Mouse (Mus musculus): Measurements from ENCODE around the gene Ifit1bl2.
A peak's percentile ranks its signal among the peaks of the same experiment; 100 is the strongest.
"Not testable (repeated sequence)": the region's sequence is repeated elsewhere in the genome, so short reads cannot be mapped to it uniquely, and the experiment has no call there.

The Ifit1bl2 gene

GRCm38 (mm10) chr19:34640623-34641022 lies at the start of gene Ifit1bl2, which contains the start of gene Ifit1:
Gene Ifit1bl2, minus strand, starts transcription at chr19:34640743.
Gene Ifit1, plus strand, starts transcription at chr19:34640871.
- DNase-seq (ENCODE audit: low spot score), result peak; percentile 17

GRCm38 (mm10) chr19:34685530-34685929 lies 45.0 kb upstream of the Ifit1bl2 start:
- no peak for DNase-seq (ENCODE audit: low spot score)

- no peak for DNase-seq (ENCODE audit: low spot score)
These were observed 44.3 kb upstream of the Ifit1bl2 start for GRCm38 (mm10) chr19:34684857-34685256.

GRCm38 (mm10) chr19:34678428-34678827 lies 37.9 kb upstream of the Ifit1bl2 start:
- DNase-seq (ENCODE audit: low spot score), result no peak

- no peak for DNase-seq (ENCODE audit: low spot score)
These were observed 32.9 kb upstream of the Ifit1bl2 start for GRCm38 (mm10) chr19:34673476-34673875.

GRCm38 (mm10) chr19:34666127-34666526 lies 25.6 kb upstream of the Ifit1bl2 start:
- peak; percentile 19 for DNase-seq (ENCODE audit: low spot score)

- DNase-seq (ENCODE audit: low spot score), result no peak
These were observed 22.2 kb upstream of the Ifit1bl2 start for GRCm38 (mm10) chr19:34662740-34663139.

GRCm38 (mm10) chr19:34662067-34662507 lies 21.5 kb upstream of the Ifit1bl2 start:
- peak; percentile 42 for DNase-seq (ENCODE audit: low spot score)

GRCm38 (mm10) chr19:34656511-34657298 lies 16.2 kb upstream of the Ifit1bl2 start:
- peak; percentile 37 for DNase-seq (ENCODE audit: low spot score)

GRCm38 (mm10) chr19:34655227-34655805 lies 14.8 kb upstream of the Ifit1bl2 start:
- no peak for DNase-seq (ENCODE audit: low spot score)

DNA sequence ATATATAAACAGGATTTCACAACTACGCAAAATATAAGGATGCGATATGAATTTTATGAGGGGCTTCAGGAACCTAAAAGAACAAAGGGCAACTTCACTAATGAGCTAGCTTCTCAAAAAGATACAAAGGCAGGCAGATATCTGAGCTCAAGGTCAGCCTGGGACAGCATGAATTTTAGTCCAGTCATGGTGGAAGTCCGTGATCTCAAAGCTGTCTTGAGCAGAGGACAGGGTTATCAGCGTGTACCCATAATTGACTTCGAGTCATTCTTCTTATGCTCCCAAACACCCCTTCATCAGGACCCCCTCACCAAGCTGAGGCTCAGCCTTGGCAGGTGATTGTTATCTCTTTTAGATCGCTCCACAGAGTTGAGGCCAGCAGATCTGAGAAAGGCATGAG lies 10.5 kb upstream of the Ifit1bl2 start:
- no peak for DNase-seq (ENCODE audit: low spot score)

GRCm38 (mm10) chr19:34650276-34650675 lies 9.7 kb upstream of the Ifit1bl2 start:
- DNase-seq (ENCODE audit: low spot score), result no peak

DNA sequence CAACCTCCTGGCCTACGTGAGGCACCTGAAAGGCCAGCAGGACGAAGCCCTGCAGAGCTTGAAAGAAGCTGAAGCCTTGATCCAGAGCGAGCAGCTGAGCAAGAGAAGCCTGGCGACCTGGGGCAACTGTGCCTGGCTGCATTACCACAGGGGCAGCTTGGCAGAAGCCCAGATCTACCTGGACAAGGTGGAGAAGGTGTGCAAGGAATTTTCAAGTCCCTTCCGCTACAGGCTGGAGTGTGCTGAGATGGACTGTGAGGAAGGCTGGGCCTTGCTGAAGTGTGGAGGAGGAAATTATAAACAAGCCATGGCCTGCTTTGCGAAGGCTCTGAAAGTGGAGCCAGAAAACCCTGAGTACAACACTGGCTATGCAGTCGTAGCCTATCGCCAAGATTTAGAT lies 7.1 kb upstream of the Ifit1bl2 start:
- not testable (repeated sequence) for DNase-seq (ENCODE audit: low spot score)

DNA sequence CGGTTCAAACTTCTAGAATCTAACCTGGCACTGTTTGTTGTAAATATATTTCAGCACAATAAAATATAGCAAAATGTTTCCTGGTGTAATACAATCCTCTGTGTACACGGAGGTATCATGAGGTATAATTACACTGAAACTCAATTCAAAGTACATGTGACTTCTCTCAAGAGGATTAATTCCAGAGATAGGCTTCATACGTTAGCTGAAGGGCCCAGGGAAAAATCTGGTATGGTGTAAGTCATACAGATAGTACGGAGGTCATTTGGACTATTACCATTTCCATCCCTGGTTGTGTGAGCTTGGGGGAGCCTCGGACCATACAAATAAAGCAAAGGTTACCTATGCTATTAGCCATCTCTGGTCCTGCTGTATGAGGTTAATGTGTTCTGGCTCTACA lies 2.1 kb upstream of the Ifit1bl2 start:
- DNase-seq (ENCODE audit: low spot score), result no peak

DNA sequence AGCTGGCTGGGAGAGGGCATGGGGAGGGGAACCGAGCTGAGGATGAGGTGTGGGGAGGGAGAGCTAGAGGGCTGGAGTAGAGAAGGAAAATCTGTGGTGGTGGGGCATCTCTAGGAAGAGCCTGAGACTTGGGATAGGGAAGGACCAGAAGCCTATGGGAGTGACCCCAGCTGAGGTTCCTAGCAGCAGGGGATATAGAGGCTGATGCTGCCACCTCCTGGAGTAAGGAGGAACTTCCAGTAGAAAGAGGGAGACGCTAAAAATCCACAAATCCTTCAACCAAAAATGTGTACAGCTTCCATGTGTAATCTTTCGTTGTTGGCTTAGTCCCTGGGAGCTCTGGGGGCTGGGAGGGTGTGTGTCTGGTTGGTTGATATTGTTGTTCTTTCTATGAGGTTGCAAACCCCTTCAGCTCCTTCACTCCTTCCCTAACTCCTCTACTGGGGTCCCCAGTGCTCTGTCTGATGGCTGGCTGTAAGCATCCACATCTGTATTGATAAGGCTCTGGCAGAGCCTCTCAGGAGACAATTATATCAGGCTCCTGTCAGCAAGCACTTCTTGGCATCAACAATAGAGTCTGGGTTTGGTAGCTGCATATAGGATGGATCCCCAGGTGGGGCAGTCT lies 3.5 kb downstream of the Ifit1bl2 start:
- DNase-seq (ENCODE audit: low spot score), result peak; percentile 21

GRCm38 (mm10) chr19:34633484-34633883 lies 7.1 kb downstream of the Ifit1bl2 start:
- no peak for DNase-seq (ENCODE audit: low spot score)

DNA sequence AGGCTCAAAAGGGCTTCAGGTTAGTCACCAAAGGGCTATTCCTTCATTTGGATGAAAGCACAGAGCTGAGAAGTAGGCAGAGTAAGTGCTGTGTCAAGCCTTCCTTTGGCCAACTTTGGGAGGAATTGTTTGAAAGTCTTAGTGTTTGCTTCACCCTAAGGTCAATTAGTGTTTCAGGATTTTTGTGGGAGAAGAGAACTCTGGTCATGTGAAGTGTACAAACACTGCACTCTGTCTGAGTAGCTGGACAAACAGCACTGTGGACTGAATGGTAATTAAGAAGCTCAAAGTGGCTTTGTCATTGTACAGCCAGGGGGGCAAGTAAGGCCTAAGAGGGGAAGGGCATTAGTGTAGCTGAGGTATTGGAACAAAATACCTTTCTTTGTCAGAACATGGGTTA lies 9.1 kb downstream of the Ifit1bl2 start:
- no peak for DNase-seq (ENCODE audit: low spot score)

GRCm38 (mm10) chr19:34627496-34627895 lies 13.0 kb downstream of the Ifit1bl2 start:
- no peak for DNase-seq (ENCODE audit: low spot score)

DNA sequence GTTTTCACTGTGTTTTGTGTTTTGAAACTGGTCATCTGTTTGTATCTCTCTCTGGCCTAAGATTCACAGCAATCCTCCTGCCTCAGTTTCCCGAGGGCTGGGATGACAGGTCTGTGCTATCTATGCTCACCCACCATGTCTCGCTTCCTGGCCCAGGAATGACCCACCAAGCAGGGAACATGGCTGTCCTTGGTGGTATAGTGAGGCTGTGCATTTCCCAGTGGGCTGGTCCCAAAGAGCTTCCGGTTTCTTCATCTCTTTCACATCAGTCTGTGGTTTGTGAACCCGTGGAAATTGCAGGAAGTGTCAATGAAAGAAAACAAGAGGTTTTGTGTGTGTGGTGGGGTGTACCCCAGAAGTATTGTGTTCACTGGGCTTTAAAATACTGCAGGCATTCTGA lies 15.9 kb downstream of the Ifit1bl2 start:
- DNase-seq (ENCODE audit: low spot score), result no peak

- DNase-seq (ENCODE audit: low spot score), result no peak
These were observed 16.8 kb downstream of the Ifit1bl2 start for GRCm38 (mm10) chr19:34623781-34624180.

- no peak for DNase-seq (ENCODE audit: low spot score)
These were observed 19.7 kb downstream of the Ifit1bl2 start for GRCm38 (mm10) chr19:34620871-34621270.

DNA sequence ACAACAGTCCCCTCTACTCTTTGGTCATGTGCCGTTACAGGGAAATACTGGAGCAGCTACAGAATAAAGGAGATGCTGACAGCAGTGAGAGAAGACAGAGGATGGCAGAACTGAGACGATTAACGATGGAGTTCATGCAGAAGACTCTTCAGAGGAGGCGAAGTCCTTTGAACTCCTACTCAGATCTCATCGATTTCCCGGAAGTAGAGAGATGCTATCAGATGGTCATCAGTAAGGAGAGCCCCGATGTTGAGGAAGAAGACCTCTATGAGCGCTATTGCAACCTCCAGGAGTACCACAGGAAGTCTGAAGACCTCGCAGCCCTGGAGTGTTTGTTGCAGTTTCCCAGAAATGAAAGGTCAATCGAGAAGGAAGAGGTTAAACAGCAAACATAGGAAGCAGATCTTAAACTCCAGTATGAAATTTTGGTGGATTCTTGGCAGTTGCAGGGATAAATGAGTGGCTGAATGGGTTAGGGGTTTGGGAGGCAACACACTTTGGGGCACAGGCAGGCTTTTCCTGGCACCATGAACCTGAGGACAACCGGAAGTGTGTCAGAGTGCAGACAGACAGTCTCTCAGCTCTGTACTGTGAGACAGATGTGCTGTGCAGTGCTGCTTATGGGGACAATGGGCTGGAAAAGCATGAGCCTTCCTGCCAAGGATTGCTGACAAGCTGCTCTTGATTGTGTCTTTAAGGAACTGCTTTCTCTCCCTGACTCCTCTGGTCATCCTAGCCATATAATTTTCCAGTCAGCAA lies 28.1 kb downstream of the Ifit1bl2 start:
- not testable (repeated sequence) for DNase-seq (ENCODE audit: low spot score)
